Mouse (Mus musculus): ENCODE data around the gene Mtrex.

- TF ChIP-seq CTCF (IDR thresholded peaks at IDR 0.05; ENCODE audit: control insufficient read depth, insufficient read depth, insufficient replicate concordance, low read depth, low read length) = no peak
- no peak for TF ChIP-seq POLR2A (IDR thresholded peaks at IDR 0.05; ENCODE audit: control insufficient read depth, low read depth, low read length)
These were observed 26.9 kb upstream of the Mtrex start for GRCm38 (mm10) chr13:112954067-112954466.
